Mouse (Mus musculus) ES-Bruce4 (cell line): ENCODE data around the gene Mgat4b. TPM values are rescaled to one million over a fixed set of nuclear protein-coding genes. Genes with fewer than 3 reads are reported as not detected.

Experiments used
- H3K27ac ChIP-seq: 2 replicates; pipeline ENCODE4 v1.5.1; 2012; ENCODE audit warnings: low read length, inconsistent platforms; ENCODE audit not compliant: insufficient read depth
- H3K27me3 ChIP-seq: 2 replicates; pipeline ENCODE4 v1.6.1; 2012; ENCODE audit warnings: mild to moderate bottlenecking, low read length, inconsistent platforms; ENCODE audit not compliant: control insufficient read depth, poor library complexity, insufficient read depth, severe bottlenecking
- H3K36me3 ChIP-seq: 2 replicates; pipeline ENCODE4 v1.6.1; 2012; ENCODE audit warnings: inconsistent platforms, mild to moderate bottlenecking, low read length, moderate library complexity; ENCODE audit not compliant: control insufficient read depth, poor library complexity, insufficient read depth, severe bottlenecking
- H3K4me1 ChIP-seq: one replicate; pipeline ENCODE4 v1.8.1; 2011; ENCODE audit warnings: low read length; ENCODE audit not compliant: control insufficient read depth, insufficient read depth
- H3K4me3 ChIP-seq: 2 replicates; pipeline ENCODE4 v1.5.1; 2011; ENCODE audit warnings: low read depth, mild to moderate bottlenecking, low read length
- H3K9ac ChIP-seq: 2 replicates; pipeline ENCODE4 v1.6.1; 2012; ENCODE audit warnings: low read depth, mild to moderate bottlenecking, inconsistent platforms; ENCODE audit not compliant: poor library complexity, severe bottlenecking
- H3K9me3 ChIP-seq: replicated peaks from 2 replicates; pipeline ENCODE4 v1.6.1; 2012; ENCODE audit warnings: mild to moderate bottlenecking, low read length, inconsistent platforms; ENCODE audit not compliant: control insufficient read depth, poor library complexity, insufficient read depth, severe bottlenecking
- CTCF ChIP-seq: IDR thresholded peaks from one replicate; pipeline ENCODE4 v1.8.1; 2011; ENCODE audit warnings: low read depth, low read length
- EP300 ChIP-seq: IDR thresholded peaks from 2 replicates; pipeline ENCODE4 v1.6.1; 2011; ENCODE audit warnings: low read depth, low read length; ENCODE audit not compliant: insufficient read depth
- POLR2A ChIP-seq: IDR thresholded peaks from one replicate; pipeline ENCODE4 v1.8.1; 2011; ENCODE audit warnings: low read length; ENCODE audit not compliant: insufficient read depth
- polyA plus RNA-seq: library from polyadenylated mRNA; stranded (reverse); fragments of >200 nt; gene quantifications from 2 replicates; pipeline ENCODE4 v1.2.4, GENCODE M21; 2011; ENCODE audit warnings: low read depth; ENCODE audit not compliant: missing spikeins, insufficient read depth, insufficient read length

Gene Mgat4b
- polyA plus RNA-seq, 1 experiment, result 30.8 TPM

GRCm38 (mm10) chr11:50236937-50237835 is 26.5 kb downstream of the Mgat4b start:
- Histone ChIP-seq H3K27ac (no peak overlapping the region), H3K27me3 (no peaks in the 10 kb centered on the region), H3K36me3 (no peaks in the 10 kb centered on the region)

GRCm38 (mm10) chr11:50238324-50238723 is 27.6 kb downstream of the Mgat4b start, which contains the start of gene Ltc4s:
Gene Ltc4s (minus strand): TSS chr11:50238616.
- H3K9me3 ChIP-seq, result no peaks in the 10 kb centered on the region
- TF ChIP-seq POLR2A (no peak), CTCF (no peak), EP300 (no peak)
- H3K9ac ChIP-seq, result peak within 1 kb of the TSS; percentile 83
- peaks cover 4% of the 10 kb centered on the region for H3K4me1 ChIP-seq
- peak within 1 kb of the TSS; percentile 81 for H3K4me3 ChIP-seq
- H3K27me3 ChIP-seq, result no peaks in the 10 kb centered on the region
- no peak within 1 kb of the TSS for H3K27ac ChIP-seq
- H3K36me3 ChIP-seq, result no peaks in the 10 kb centered on the region

More at GRCm38 (mm10) chr11:50236937-50237835, 26.5 kb downstream of the Mgat4b start:
- Histone ChIP-seq H3K4me3 (peak overlapping the region; percentile 81), H3K4me1 (peaks cover 4% of the 10 kb centered on the region), H3K9ac (peak overlapping the region; percentile 83), H3K9me3 (no peaks in the 10 kb centered on the region)
- TF ChIP-seq CTCF (no peak), EP300 (no peak), POLR2A (no peak)

GRCm38 (mm10) chr11:50238821-50239791 is 28.4 kb downstream of the Mgat4b start:
- Histone ChIP-seq H3K4me3 (no peak overlapping the region), H3K27ac (no peak overlapping the region), H3K4me1 (peaks cover 4% of the 10 kb centered on the region), H3K36me3 (0 out of 2 replicates have a peak, but pooled peaks cover 2% of the 10 kb centered on the region), H3K9ac (no peak overlapping the region), H3K27me3 (no peaks in the 10 kb centered on the region), H3K9me3 (no peaks in the 10 kb centered on the region)
- TF ChIP-seq CTCF, result no peak
- TF ChIP-seq EP300, result no peak
- TF ChIP-seq POLR2A, result no peak

- Histone ChIP-seq H3K27ac (no peak overlapping the region), H3K27me3 (no peaks in the 10 kb centered on the region), H3K4me3 (no peak overlapping the region), H3K36me3 (0 out of 2 replicates have a peak, but pooled peaks cover 2% of the 10 kb centered on the region), H3K9me3 (no peaks in the 10 kb centered on the region), H3K4me1 (peaks cover 4% of the 10 kb centered on the region), H3K9ac (no peak overlapping the region)
- TF ChIP-seq EP300 (no peak), CTCF (no peak), POLR2A (no peak)
These were observed 29.7 kb downstream of the Mgat4b start for GRCm38 (mm10) chr11:50240235-50240911.

- no peaks in the 10 kb centered on the region for H3K27me3 ChIP-seq
- H3K9ac ChIP-seq, result no peak overlapping the region
- no peak overlapping the region for H3K27ac ChIP-seq
- no peaks in the 10 kb centered on the region for H3K9me3 ChIP-seq
- no peaks in the 10 kb centered on the region for H3K4me1 ChIP-seq
- H3K4me3 ChIP-seq, result no peak overlapping the region
- H3K36me3 ChIP-seq, result 0 out of 2 replicates have a peak, but pooled peaks cover 2% of the 10 kb centered on the region
- TF ChIP-seq CTCF (no peak), EP300 (no peak), POLR2A (no peak)
These were observed 33.2 kb downstream of the Mgat4b start for GRCm38 (mm10) chr11:50243926-50244325.
